Mouse (Mus musculus): Measurements from ENCODE around the gene Ndufa10. TPM values are rescaled to one million over a fixed set of nuclear protein-coding genes. Genes with fewer than 3 reads are reported as not detected.

The Ndufa10 gene
- polyA plus RNA-seq, 1 experiment from 2014 or later = 249 TPM

- H3K36me3 ChIP-seq = no peaks in the 10 kb centered on the region
- no peaks in the 10 kb centered on the region for H3K4me1 ChIP-seq
- H3K27me3 ChIP-seq = no peaks in the 10 kb centered on the region
- ATAC-seq (ENCODE audit: insufficient number of reproducible peaks, low FRiP score, low TSS enrichment, low read depth) = no peak
- H3K4me2 ChIP-seq (replicated peaks) = no peak overlapping the region
- WGBS = 76% methylated on average over 1 of the region's 1 CpGs
- H3K9ac ChIP-seq = no peak overlapping the region
- H3K9me3 ChIP-seq (replicated peaks) = no peaks in the 10 kb centered on the region
- H3K27ac ChIP-seq (replicated peaks) = no peak overlapping the region
- H3K4me3 ChIP-seq (replicated peaks) = no peak overlapping the region
Observed at GRCm38 (mm10) chr1:92430991-92431390, 42.7 kb downstream of the Ndufa10 start.

DNA sequence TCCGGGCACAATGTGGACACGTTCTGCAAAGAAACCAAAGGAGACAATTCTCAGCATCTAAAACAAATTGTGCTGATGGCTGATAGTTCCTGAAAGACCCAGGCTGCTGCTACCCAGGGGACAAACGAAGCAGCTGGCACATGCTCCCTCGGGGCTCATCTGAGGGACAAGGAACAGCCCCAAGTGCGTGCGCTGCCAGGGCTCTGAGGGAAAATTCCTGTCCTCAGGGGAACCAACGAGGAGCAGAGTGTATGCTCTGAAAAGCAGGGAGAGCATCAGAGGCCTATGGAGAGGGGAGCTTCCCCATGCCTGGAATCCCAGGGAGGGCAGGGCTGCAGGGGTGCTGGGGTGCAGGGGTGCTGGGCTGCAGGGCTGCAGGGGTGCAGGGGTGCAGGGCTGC, 48.9 kb downstream of the Ndufa10 start:
- no peaks in the 10 kb centered on the region for H3K36me3 ChIP-seq
- H3K9ac ChIP-seq = no peak overlapping the region
- WGBS = 48% methylated on average over 7 of the region's 7 CpGs
- no peaks in the 10 kb centered on the region for H3K27me3 ChIP-seq
- no peak overlapping the region for H3K4me3 ChIP-seq (replicated peaks)
- ATAC-seq (ENCODE audit: insufficient number of reproducible peaks, low FRiP score, low TSS enrichment, low read depth) = peak; percentile 57; the same call in 1 of the 2 replicates
- no peak overlapping the region for H3K27ac ChIP-seq (replicated peaks)
- H3K4me1 ChIP-seq = no peaks in the 10 kb centered on the region
- no peak overlapping the region for H3K4me2 ChIP-seq (replicated peaks)
- H3K9me3 ChIP-seq (replicated peaks) = no peaks in the 10 kb centered on the region

DNA sequence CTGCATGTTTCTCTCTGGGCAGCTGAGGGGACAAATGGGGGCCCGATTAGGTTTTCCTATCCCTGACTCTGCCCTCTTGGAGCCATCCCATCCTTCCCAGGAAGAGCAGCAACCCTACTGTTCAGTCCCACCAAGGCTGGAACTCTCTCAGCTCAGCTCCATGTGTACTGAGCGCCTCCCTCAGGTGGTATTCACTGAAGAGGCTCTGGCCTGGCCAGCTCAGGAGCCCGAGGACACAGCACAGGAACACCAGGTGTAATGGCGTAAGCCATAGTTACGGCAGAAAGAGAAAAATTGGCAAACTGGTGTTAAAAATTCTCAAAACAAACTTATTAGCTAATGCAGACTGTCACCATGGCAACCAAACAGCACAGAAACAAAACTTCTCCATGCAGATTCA, 68.5 kb downstream of the Ndufa10 start:
- no peaks in the 10 kb centered on the region for H3K27me3 ChIP-seq
- no peak overlapping the region for H3K4me2 ChIP-seq (replicated peaks)
- H3K4me1 ChIP-seq = no peaks in the 10 kb centered on the region
- 66% methylated on average over 5 of the region's 5 CpGs for WGBS
- H3K4me3 ChIP-seq (replicated peaks) = no peak overlapping the region
- no peak for ATAC-seq (ENCODE audit: insufficient number of reproducible peaks, low FRiP score, low TSS enrichment, low read depth)
- no peaks in the 10 kb centered on the region for H3K36me3 ChIP-seq
- H3K27ac ChIP-seq (replicated peaks) = no peak overlapping the region
- no peaks in the 10 kb centered on the region for H3K9me3 ChIP-seq (replicated peaks)
- no peak overlapping the region for H3K9ac ChIP-seq

DNA sequence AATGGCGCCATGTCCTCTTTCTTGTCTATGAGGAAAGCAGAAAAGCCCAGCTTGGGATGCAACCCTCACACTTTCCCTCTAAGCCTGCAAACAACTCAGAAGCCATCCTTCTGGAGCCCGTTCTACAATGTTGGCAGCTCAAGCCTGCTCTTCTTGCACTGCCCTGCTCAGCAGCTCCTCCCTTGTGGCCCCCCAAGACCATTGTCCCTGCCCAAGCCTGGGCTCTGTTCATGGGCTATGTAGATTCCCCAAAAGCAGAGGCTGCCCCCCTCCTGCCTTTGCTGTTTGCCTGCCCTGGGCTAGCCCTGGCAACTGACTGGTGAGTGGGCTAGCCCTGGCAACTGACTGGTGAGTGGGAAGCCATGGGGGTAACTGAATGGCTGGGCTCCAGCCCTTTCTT, 73.1 kb downstream of the Ndufa10 start:
- Histone ChIP-seq H3K4me1 (peaks cover 14% of the 10 kb centered on the region), H3K27ac (replicated peaks) (no peak overlapping the region), H3K4me2 (replicated peaks) (no peak overlapping the region), H3K27me3 (no peaks in the 10 kb centered on the region), H3K9ac (no peak overlapping the region), H3K4me3 (replicated peaks) (no peak overlapping the region), H3K9me3 (replicated peaks) (no peaks in the 10 kb centered on the region), H3K36me3 (no peaks in the 10 kb centered on the region)
- WGBS = 85% methylated on average over 2 of the region's 2 CpGs
- no peak for ATAC-seq (ENCODE audit: insufficient number of reproducible peaks, low FRiP score, low TSS enrichment, low read depth)

- no peak overlapping the region for H3K27ac ChIP-seq (replicated peaks)
- H3K9ac ChIP-seq = no peak overlapping the region
- H3K9me3 ChIP-seq (replicated peaks) = no peaks in the 10 kb centered on the region
- H3K36me3 ChIP-seq = no peaks in the 10 kb centered on the region
- no peak overlapping the region for H3K4me2 ChIP-seq (replicated peaks)
- no peaks in the 10 kb centered on the region for H3K27me3 ChIP-seq
- WGBS = 33% methylated on average over 7 of the region's 7 CpGs
- no peak overlapping the region for H3K4me3 ChIP-seq (replicated peaks)
- H3K4me1 ChIP-seq = peaks cover 14% of the 10 kb centered on the region
- no peak for ATAC-seq (ENCODE audit: insufficient number of reproducible peaks, low FRiP score, low TSS enrichment, low read depth)
Observed at GRCm38 (mm10) chr1:92398601-92399000, 75.1 kb downstream of the Ndufa10 start.

- Histone ChIP-seq H3K27ac (replicated peaks) (no peak overlapping the region), H3K9me3 (replicated peaks) (no peaks in the 10 kb centered on the region), H3K27me3 (no peaks in the 10 kb centered on the region), H3K36me3 (no peaks in the 10 kb centered on the region), H3K4me3 (replicated peaks) (no peak overlapping the region), H3K4me2 (replicated peaks) (no peak overlapping the region), H3K4me1 (peaks cover 14% of the 10 kb centered on the region), H3K9ac (no peak overlapping the region)
- WGBS = 17% methylated on average over 12 of the region's 12 CpGs
- ATAC-seq (ENCODE audit: insufficient number of reproducible peaks, low FRiP score, low TSS enrichment, low read depth) = no peak
Observed at GRCm38 (mm10) chr1:92397511-92398051, 76.1 kb downstream of the Ndufa10 start.

DNA sequence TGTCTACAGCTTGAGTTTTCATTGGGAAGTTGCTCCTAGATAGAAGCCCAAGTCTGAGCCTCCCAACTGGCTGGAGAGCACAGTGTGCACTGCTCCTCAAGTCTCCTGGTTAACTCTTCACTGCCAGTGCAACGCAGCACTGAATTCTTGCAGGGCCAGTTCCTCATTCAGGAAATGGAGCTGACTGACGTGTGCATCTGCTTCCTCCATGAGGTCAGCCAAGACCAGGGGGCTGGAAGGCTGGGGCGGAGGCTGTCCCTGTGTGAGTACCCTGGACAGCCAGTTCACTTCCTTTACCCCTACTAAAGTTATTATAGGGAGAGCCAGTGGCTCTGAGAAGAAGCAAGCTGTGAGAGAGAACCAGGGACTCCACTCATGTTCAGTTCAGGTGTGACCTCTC, 79.4 kb downstream of the Ndufa10 start:
- H3K9ac ChIP-seq = no peak overlapping the region
- no peaks in the 10 kb centered on the region for H3K36me3 ChIP-seq
- 68% methylated on average over 3 of the region's 3 CpGs for WGBS
- H3K27ac ChIP-seq (replicated peaks) = no peak overlapping the region
- H3K9me3 ChIP-seq (replicated peaks) = no peaks in the 10 kb centered on the region
- H3K4me3 ChIP-seq (replicated peaks) = no peak overlapping the region
- peaks cover 14% of the 10 kb centered on the region for H3K4me1 ChIP-seq
- H3K27me3 ChIP-seq = no peaks in the 10 kb centered on the region
- no peak overlapping the region for H3K4me2 ChIP-seq (replicated peaks)
- ATAC-seq (ENCODE audit: insufficient number of reproducible peaks, low FRiP score, low TSS enrichment, low read depth) = no peak

DNA sequence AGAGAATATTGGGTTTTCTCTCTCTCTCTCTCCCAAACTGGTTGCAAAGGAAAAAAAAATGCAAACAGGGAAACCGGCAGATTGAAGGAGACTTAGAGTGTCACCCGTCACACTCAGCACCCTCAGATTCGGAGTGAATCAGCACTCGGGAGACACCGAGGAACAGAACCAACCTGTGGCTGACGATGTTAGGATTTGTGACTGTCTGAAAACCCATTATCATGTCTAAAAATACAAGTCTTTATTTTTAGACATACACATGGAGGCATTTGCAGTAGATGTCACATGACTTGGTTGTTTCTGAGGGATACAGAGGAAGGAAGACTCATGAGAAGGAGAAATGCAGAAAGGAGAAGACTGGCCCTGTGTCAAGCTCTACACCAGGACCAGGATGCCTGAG, 80.5 kb downstream of the Ndufa10 start:
- H3K4me3 ChIP-seq (replicated peaks) = no peak overlapping the region
- H3K4me1 ChIP-seq = peaks cover 9% of the 10 kb centered on the region
- no peak overlapping the region for H3K9ac ChIP-seq
- no peak overlapping the region for H3K27ac ChIP-seq (replicated peaks)
- H3K4me2 ChIP-seq (replicated peaks) = no peak overlapping the region
- H3K27me3 ChIP-seq = no peaks in the 10 kb centered on the region
- no peaks in the 10 kb centered on the region for H3K36me3 ChIP-seq
- ATAC-seq (ENCODE audit: insufficient number of reproducible peaks, low FRiP score, low TSS enrichment, low read depth) = no peak
- H3K9me3 ChIP-seq (replicated peaks) = no peaks in the 10 kb centered on the region
- WGBS = 70% methylated on average over 6 of the region's 6 CpGs

Small RNA genes lying within 50 kb of the gene (microRNA-seq; reads per million reads assigned to microRNA genes)
- 1.6 reads per million for gene Mir6900 (ENCODE audit: borderline number of aligned reads)

Other genes starting within 250 kb of the Ndufa10 start
- gene Olfr1416, start 11.3 kb upstream of the Ndufa10 start, polyA plus RNA-seq (2015; fragmentation: Nextera tagmentation; extraction: Ambion mirVana) = not detected in 2 replicates
- not detected in 2 replicates for gene Olfr1415, start 22.2 kb upstream of the Ndufa10 start, polyA plus RNA-seq (2015; fragmentation: Nextera tagmentation; extraction: Ambion mirVana)
- gene Olfr1414, start 44.8 kb upstream of the Ndufa10 start, polyA plus RNA-seq (2015; fragmentation: Nextera tagmentation; extraction: Ambion mirVana) = not detected in 2 replicates
- gene Olfr1413, start 97.5 kb upstream of the Ndufa10 start, polyA plus RNA-seq (2015; fragmentation: Nextera tagmentation; extraction: Ambion mirVana) = not detected in 2 replicates
- gene Olfr1412, start 111.9 kb upstream of the Ndufa10 start, polyA plus RNA-seq (2015; fragmentation: Nextera tagmentation; extraction: Ambion mirVana) = not detected in 2 replicates
- gene Olfr1411, start 120.6 kb upstream of the Ndufa10 start, polyA plus RNA-seq (2015; fragmentation: Nextera tagmentation; extraction: Ambion mirVana) = not detected in 2 replicates
- 0.17 TPM in 1 of 2 replicates, not detected in the other for gene Olfr1410, start 131.9 kb upstream of the Ndufa10 start, polyA plus RNA-seq (2015; fragmentation: Nextera tagmentation; extraction: Ambion mirVana)
- gene Olfr12, start 143.9 kb upstream of the Ndufa10 start, polyA plus RNA-seq (2015; fragmentation: Nextera tagmentation; extraction: Ambion mirVana) = 0.05 TPM in 1 of 2 replicates, not detected in the other
- 403 and 419 TPM in 2 replicates for gene Cops9, start 168.1 kb upstream of the Ndufa10 start, polyA plus RNA-seq (2015; fragmentation: Nextera tagmentation; extraction: Ambion mirVana)
- 0.11 and 0.17 TPM in 2 replicates for gene Otos, start 175.0 kb upstream of the Ndufa10 start, polyA plus RNA-seq (2015; fragmentation: Nextera tagmentation; extraction: Ambion mirVana)